Mouse (Mus musculus) cerebellum, adult (tissue): ENCODE measurements around the gene Brca1.
"Not testable (repeated sequence)": the region's sequence is repeated elsewhere in the genome, so short reads cannot be mapped to it uniquely, and the experiment has no call there.

Experiments used
- ATAC-seq: cut with Nextera tagmentation; 2 replicates; pipeline ENCODE4 v1.9.2; 2017; ENCODE audit warnings: mild to moderate bottlenecking, moderate library complexity, mixed read lengths; ENCODE audit not compliant: insufficient number of reproducible peaks, low FRiP score, low TSS enrichment

Gene Brca1

GRCm38 (mm10) chr11:101473686-101474085 lies 78.1 kb downstream of the Brca1 start:
- not testable (repeated sequence) for ATAC-seq

GRCm38 (mm10) chr11:101472336-101472735 lies 79.4 kb downstream of the Brca1 start:
- ATAC-seq, result no peak

GRCm38 (mm10) chr11:101471926-101472325 lies 79.8 kb downstream of the Brca1 start:
- ATAC-seq, result no peak

GRCm38 (mm10) chr11:101470206-101470605 lies 81.5 kb downstream of the Brca1 start:
- ATAC-seq, result no peak

- ATAC-seq, result no peak
These were observed 82.6 kb downstream of the Brca1 start for GRCm38 (mm10) chr11:101469155-101469554.

GRCm38 (mm10) chr11:101468731-101469130 lies 83.0 kb downstream of the Brca1 start:
- ATAC-seq, result no peak

- no peak for ATAC-seq
These were observed 83.5 kb downstream of the Brca1 start for GRCm38 (mm10) chr11:101468263-101468688.

- ATAC-seq, result 0 out of 2 replicates have a peak, but pooled peaks have one; percentile 26
These were observed 84.1 kb downstream of the Brca1 start for GRCm38 (mm10) chr11:101467477-101468262.

- ATAC-seq, result not testable (repeated sequence)
These were observed 85.2 kb downstream of the Brca1 start for GRCm38 (mm10) chr11:101466552-101466950.

- ATAC-seq, result no peak
These were observed 85.7 kb downstream of the Brca1 start, which contains the start of gene Vat1 for GRCm38 (mm10) chr11:101465869-101466551. Gene Vat1 (minus strand): TSS chr11:101466230.

- no peak for ATAC-seq
These were observed 86.5 kb downstream of the Brca1 start for GRCm38 (mm10) chr11:101465101-101465868.

- no peak for ATAC-seq
These were observed 87.3 kb downstream of the Brca1 start, which contains the start of gene Rnd2 for GRCm38 (mm10) chr11:101464211-101465100. Gene Rnd2 (plus strand): TSS chr11:101464999.

- ATAC-seq, result no peak
These were observed 88.9 kb downstream of the Brca1 start for GRCm38 (mm10) chr11:101462583-101463440.

- ATAC-seq, result no peak
These were observed 89.6 kb downstream of the Brca1 start for GRCm38 (mm10) chr11:101462141-101462540.

- ATAC-seq, result no peak
These were observed 91.4 kb downstream of the Brca1 start for GRCm38 (mm10) chr11:101460321-101460720.

GRCm38 (mm10) chr11:101459716-101460115 lies 92.0 kb downstream of the Brca1 start:
- no peak for ATAC-seq

GRCm38 (mm10) chr11:101458217-101458616 lies 93.5 kb downstream of the Brca1 start:
- ATAC-seq, result no peak

- ATAC-seq, result no peak
These were observed 94.1 kb downstream of the Brca1 start for GRCm38 (mm10) chr11:101457631-101458030.

- ATAC-seq, result no peak
These were observed 96.1 kb downstream of the Brca1 start for GRCm38 (mm10) chr11:101455627-101456026.
